Mouse (Mus musculus) G1E (cell line): Measurements from ENCODE around the gene Olr1.

Experiments
- CTCF ChIP-seq: IDR thresholded peaks from 2 replicates; pipeline ENCODE4 v1.5.1; 2012; ENCODE audit warnings: low read depth, low read length, inconsistent platforms, mixed read lengths
- GATA1 ChIP-seq: IDR thresholded peaks from 2 replicates; pipeline ENCODE4 v1.6.1; 2012; ENCODE audit warnings: borderline replicate concordance, low read length, inconsistent platforms, mixed read lengths
- POLR2AphosphoS5 ChIP-seq: IDR thresholded peaks from 2 replicates; pipeline ENCODE4 v1.6.1; 2012; ENCODE audit warnings: low read depth, low read length, inconsistent platforms; ENCODE audit not compliant: insufficient replicate concordance
- TAL1 ChIP-seq: conservative IDR thresholded peaks from 2 replicates; pipeline ENCODE4 v1.6.1; 2012; ENCODE audit warnings: low read depth, low read length, inconsistent platforms, mixed read lengths

DNA sequence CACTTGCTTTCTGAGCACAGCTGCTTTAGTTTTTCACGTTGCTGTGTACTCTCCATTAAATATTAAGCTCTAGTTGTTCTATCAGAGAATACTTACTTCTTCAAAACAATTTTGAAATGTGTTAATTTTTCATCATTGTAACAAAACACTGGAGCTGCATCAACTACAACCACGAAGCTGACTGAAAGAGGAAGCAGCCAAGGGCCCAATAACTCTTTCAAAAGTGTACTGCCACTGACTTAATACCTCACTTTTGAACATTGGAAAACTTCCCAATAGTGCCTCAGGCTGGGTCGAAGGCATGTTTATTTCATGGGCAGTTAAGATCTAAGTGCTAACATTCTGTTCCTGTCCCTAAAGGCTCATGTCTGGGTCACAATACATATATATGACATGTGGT is 41.0 kb upstream of the Olr1 start:
- TF ChIP-seq CTCF (no peak), TAL1 (no peak), GATA1 (no peak), POLR2AphosphoS5 (no peak)
